Mouse (Mus musculus) forebrain, embryonic 15.5 days (tissue): ENCODE measurements around the gene Phlda1. TPM values are rescaled to one million over a fixed set of nuclear protein-coding genes. Genes with fewer than 3 reads are reported as not detected.

ENCODE experiments used
- ATAC-seq: fragments of 200-750 bp; cut with Nextera tagmentation; replicated peaks from 2 replicates; pipeline ENCODE4 v1.8.0; 2017; ENCODE audit warnings: mild to moderate bottlenecking, moderate TSS enrichment, moderate library complexity
- H3K27ac ChIP-seq: fragments of 300-500 bp; sonication (generic); replicated peaks from 2 replicates; pipeline ENCODE4 v1.5.1; 2015; ENCODE audit warnings: mild to moderate bottlenecking, inconsistent platforms
- H3K27me3 ChIP-seq: fragments of 300-500 bp; sonication (generic); 2 replicates; pipeline ENCODE4 v1.6.1; 2015; ENCODE audit warnings: inconsistent platforms
- H3K36me3 ChIP-seq: fragments of 300-500 bp; sonication (generic); 2 replicates; pipeline ENCODE4 v1.6.1; 2015; ENCODE audit warnings: mild to moderate bottlenecking, inconsistent platforms
- H3K4me1 ChIP-seq: fragments of 300-500 bp; sonication (generic); 2 replicates; pipeline ENCODE4 v1.6.1; 2015; ENCODE audit warnings: inconsistent platforms
- H3K4me2 ChIP-seq: fragments of 300-500 bp; sonication (generic); replicated peaks from 2 replicates; pipeline ENCODE4 v1.6.1; 2015; ENCODE audit warnings: mild to moderate bottlenecking, inconsistent platforms
- H3K4me3 ChIP-seq: fragments of 300-500 bp; sonication (generic); 2 replicates; pipeline ENCODE4 v1.5.1; 2015; ENCODE audit warnings: mild to moderate bottlenecking, inconsistent platforms
- H3K9ac ChIP-seq: fragments of 300-500 bp; sonication (generic); replicated peaks from 2 replicates; pipeline ENCODE4 v1.6.1; 2015; ENCODE audit warnings: mild to moderate bottlenecking, inconsistent platforms
- H3K9me3 ChIP-seq: fragments of 300-500 bp; sonication (generic); 2 replicates; pipeline ENCODE4 v1.6.1; 2016; ENCODE audit warnings: inconsistent platforms
- WGBS: fragments of 180-500 bp; shearing (Covaris S2); methylation state at CpG from one replicate; pipeline ENCODE4 v1.1.7; 2015; ENCODE audit warnings: mixed read lengths; 5-methylcytosine and 5-hydroxymethylcytosine counted together
- polyA plus RNA-seq: library from polyadenylated mRNA; unstranded; fragments of >200 nt; fragmentation: Nextera tagmentation; extraction: Ambion mirVana; gene quantifications from 2 replicates; pipeline ENCODE4 v1.2.1, GENCODE M21; 2015

Gene Phlda1
- polyA plus RNA-seq, result 23.3 and 24.3 TPM in 2 replicates

GRCm38 (mm10) chr10:111506101-111506925, at the start of gene Phlda1:
Gene Phlda1, plus strand, starts transcription at chr10:111506286.
- Histone ChIP-seq H3K4me2 (peak within 1 kb of the TSS; percentile 75), H3K9me3 (no peaks in the 10 kb centered on the region), H3K9ac (peak within 1 kb of the TSS; percentile 85), H3K36me3 (no peaks in the 10 kb centered on the region), H3K4me3 (peak within 1 kb of the TSS; percentile 93), H3K27ac (peak within 1 kb of the TSS; percentile 96), H3K4me1 (peaks cover 22% of the 10 kb centered on the region), H3K27me3 (no peaks in the 10 kb centered on the region)
- ATAC-seq, result peak; percentile 92
- under 1% methylated on average over 68 of the region's 94 CpGs for WGBS

DNA sequence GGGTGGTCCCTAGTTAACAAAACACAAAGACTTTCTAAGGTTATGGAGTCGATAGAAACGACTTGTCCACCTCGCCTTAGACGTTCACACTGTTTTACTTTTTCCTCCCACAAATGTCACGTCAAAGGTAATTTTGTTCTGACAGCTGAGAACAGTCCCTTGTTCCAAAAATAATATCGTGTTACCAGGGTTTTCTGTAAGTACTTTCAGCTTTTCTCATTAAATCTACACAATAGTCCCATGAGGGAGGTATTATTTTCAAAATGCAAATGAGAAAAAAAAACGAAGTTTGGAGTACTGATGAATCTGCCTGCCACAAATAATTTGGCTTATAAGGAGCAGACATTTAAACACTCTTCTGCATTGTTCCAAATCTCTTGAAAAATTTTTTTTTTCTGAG, 48.0 kb upstream of the Phlda1 start:
- Histone ChIP-seq H3K9me3 (no peaks in the 10 kb centered on the region), H3K4me1 (no peaks in the 10 kb centered on the region; the same call in 1 of the 2 replicates), H3K27ac (no peak overlapping the region), H3K36me3 (no peaks in the 10 kb centered on the region), H3K27me3 (no peaks in the 10 kb centered on the region), H3K9ac (no peak overlapping the region), H3K4me3 (no peak overlapping the region), H3K4me2 (no peak overlapping the region)
- WGBS, result 32% methylated on average over 7 of the region's 7 CpGs
- ATAC-seq, result no peak

DNA sequence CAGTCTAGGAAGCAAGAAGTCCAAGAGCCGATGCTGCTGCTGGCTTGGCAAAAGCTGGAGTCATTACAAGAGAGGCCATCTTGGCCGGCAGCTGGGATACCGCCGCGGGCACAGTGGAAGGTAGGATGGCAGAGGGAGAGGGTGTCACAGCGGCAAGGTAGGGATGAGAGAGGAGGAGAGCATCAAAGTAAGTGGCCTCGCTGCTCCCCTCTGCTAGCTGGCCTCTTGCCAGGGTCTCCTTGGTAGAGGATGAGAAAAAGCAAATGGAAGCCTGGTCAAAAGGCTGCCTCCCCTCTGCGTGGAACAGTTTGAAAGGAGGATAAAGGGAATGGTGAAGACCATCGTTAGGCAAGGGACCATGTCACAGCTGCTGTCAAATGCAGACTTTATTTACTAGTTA, 47.0 kb upstream of the Phlda1 start:
- 55% methylated on average over 9 of the region's 9 CpGs for WGBS
- H3K4me1 ChIP-seq, result no peaks in the 10 kb centered on the region; the same call in 1 of the 2 replicates
- no peak for ATAC-seq
- no peak overlapping the region for H3K4me2 ChIP-seq
- H3K4me3 ChIP-seq, result no peak overlapping the region
- no peaks in the 10 kb centered on the region for H3K36me3 ChIP-seq
- no peaks in the 10 kb centered on the region for H3K27me3 ChIP-seq
- H3K9ac ChIP-seq, result no peak overlapping the region
- H3K9me3 ChIP-seq, result no peaks in the 10 kb centered on the region
- no peak overlapping the region for H3K27ac ChIP-seq

DNA sequence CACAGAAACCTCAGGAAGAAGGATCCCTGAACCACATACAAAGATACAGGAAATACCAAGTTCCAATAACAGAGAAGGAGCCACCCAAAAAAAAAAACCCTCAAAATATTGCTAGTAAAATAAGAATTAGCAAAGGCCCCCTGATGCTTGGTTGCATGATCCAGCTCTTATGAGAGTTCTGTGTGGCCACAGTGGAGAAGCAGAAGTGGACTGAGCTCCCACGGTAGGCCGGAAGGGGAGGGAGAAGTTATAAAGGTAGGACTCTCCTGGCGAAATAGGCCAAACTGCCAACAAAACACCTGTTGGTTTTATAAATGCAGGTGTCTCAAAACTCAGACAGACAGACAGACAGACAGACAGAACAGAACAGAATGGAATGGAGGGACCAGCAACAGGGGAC, 46.2 kb upstream of the Phlda1 start:
- Histone ChIP-seq H3K27me3 (no peaks in the 10 kb centered on the region), H3K27ac (no peak overlapping the region), H3K9me3 (no peaks in the 10 kb centered on the region), H3K4me3 (no peak overlapping the region), H3K9ac (no peak overlapping the region), H3K4me2 (no peak overlapping the region), H3K36me3 (no peaks in the 10 kb centered on the region), H3K4me1 (no peaks in the 10 kb centered on the region; the same call in 1 of the 2 replicates)
- no peak for ATAC-seq
- 77% methylated on average over 3 of the region's 3 CpGs for WGBS

DNA sequence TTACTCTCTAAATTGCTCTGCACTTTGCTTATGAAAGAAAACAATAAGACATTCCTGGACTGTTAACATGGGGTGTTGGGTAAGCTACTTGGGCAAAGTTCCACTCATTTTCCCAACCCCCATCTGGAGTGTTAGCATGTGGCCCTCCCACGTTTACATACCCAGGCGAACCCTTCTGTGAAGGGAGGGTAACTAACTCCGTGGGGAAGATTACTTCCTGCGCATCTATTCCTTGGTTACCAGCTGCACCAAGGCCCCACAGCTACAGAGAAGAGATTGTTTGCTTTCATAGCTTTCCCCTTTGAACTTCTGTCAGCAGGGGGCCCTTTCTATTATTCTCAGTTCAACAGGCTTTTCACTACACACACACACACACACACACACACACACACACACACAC, 45.7 kb upstream of the Phlda1 start:
- Histone ChIP-seq H3K4me1 (no peaks in the 10 kb centered on the region; the same call in 1 of the 2 replicates), H3K9ac (no peak overlapping the region), H3K36me3 (no peaks in the 10 kb centered on the region), H3K9me3 (no peaks in the 10 kb centered on the region), H3K4me2 (no peak overlapping the region), H3K4me3 (no peak overlapping the region), H3K27ac (no peak overlapping the region), H3K27me3 (no peaks in the 10 kb centered on the region)
- 3% methylated on average over 4 of the region's 4 CpGs for WGBS
- ATAC-seq, result no peak

DNA sequence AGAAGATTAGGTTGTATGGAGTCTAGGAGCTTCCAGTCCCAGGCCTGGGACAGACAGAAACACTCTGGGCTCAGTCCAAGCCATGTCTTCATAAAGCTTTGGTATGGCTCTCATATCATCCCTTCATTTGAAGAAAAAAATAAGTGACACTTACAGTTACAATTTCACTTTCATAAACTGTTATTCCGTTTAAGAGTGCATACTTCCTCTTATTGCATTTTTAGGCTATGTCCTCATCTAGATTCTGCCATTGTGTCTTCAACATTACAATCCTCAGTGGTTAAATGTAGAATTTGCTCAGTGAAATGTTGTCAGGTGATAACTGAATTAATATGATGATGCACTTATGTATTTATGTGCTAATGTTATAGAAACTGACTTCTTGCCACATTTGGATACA, 41.3 kb upstream of the Phlda1 start:
- Histone ChIP-seq H3K4me1 (no peaks in the 10 kb centered on the region), H3K27ac (no peak overlapping the region), H3K9ac (no peak overlapping the region), H3K4me3 (no peak overlapping the region), H3K27me3 (no peaks in the 10 kb centered on the region), H3K36me3 (no peaks in the 10 kb centered on the region), H3K4me2 (no peak overlapping the region), H3K9me3 (no peaks in the 10 kb centered on the region)
- WGBS, result 88% methylated on average over 1 of the region's 1 CpGs
- ATAC-seq, result no peak

DNA sequence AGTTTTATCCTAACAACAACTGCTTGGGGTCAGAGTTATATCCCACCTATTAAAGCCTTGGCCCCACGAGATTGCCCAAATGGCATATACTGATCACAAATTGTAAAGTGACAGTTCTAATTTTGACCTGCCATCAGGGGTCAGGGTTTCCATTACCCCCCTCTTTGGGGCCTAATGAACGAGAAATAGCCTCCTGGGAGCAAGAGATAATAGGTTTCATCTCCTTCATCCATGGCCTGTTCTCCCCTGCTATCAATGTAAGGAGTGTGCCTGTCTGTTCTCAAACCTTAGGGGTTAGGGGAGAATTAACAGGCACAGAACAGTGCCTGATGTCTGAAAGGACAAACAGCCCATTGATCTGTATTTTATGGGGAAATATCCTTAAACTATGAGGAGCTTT, 40.7 kb upstream of the Phlda1 start:
- H3K9ac ChIP-seq, result no peak overlapping the region

DNA sequence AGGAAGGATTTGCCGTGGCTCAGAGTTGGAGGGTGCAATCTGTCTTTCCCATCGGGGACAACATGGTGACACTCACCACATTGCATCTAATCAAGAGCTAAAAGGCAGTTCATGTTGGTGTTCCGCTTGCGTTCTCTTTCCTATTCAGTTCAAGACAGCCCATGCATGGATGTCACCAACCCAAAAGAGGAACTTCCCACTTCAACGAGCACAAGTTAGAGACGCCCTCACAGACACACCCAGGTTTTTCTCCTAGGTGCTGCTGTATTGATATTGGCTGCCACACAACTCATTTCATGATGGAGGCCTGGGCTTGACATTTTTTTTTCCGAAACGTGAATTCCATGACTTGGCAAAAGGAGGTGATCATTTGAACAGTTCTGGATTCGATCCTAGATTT, 34.9 kb upstream of the Phlda1 start:
- Histone ChIP-seq H3K27me3 (no peaks in the 10 kb centered on the region), H3K27ac (no peak overlapping the region), H3K36me3 (no peaks in the 10 kb centered on the region), H3K4me2 (no peak overlapping the region), H3K9me3 (no peaks in the 10 kb centered on the region), H3K9ac (no peak overlapping the region), H3K4me1 (peaks cover 31% of the 10 kb centered on the region), H3K4me3 (no peak overlapping the region)
- WGBS, result 87% methylated on average over 9 of the region's 9 CpGs
- ATAC-seq, result no peak

More for the DNA sequence above, 40.7 kb upstream of the Phlda1 start:
- no peak overlapping the region for H3K27ac ChIP-seq
- no peaks in the 10 kb centered on the region for H3K36me3 ChIP-seq
- H3K9me3 ChIP-seq, result no peaks in the 10 kb centered on the region
- no peaks in the 10 kb centered on the region for H3K4me1 ChIP-seq
- no peak for ATAC-seq
- H3K4me3 ChIP-seq, result no peak overlapping the region
- 52% methylated on average over 2 of the region's 2 CpGs for WGBS
- no peaks in the 10 kb centered on the region for H3K27me3 ChIP-seq
- H3K4me2 ChIP-seq, result no peak overlapping the region

DNA sequence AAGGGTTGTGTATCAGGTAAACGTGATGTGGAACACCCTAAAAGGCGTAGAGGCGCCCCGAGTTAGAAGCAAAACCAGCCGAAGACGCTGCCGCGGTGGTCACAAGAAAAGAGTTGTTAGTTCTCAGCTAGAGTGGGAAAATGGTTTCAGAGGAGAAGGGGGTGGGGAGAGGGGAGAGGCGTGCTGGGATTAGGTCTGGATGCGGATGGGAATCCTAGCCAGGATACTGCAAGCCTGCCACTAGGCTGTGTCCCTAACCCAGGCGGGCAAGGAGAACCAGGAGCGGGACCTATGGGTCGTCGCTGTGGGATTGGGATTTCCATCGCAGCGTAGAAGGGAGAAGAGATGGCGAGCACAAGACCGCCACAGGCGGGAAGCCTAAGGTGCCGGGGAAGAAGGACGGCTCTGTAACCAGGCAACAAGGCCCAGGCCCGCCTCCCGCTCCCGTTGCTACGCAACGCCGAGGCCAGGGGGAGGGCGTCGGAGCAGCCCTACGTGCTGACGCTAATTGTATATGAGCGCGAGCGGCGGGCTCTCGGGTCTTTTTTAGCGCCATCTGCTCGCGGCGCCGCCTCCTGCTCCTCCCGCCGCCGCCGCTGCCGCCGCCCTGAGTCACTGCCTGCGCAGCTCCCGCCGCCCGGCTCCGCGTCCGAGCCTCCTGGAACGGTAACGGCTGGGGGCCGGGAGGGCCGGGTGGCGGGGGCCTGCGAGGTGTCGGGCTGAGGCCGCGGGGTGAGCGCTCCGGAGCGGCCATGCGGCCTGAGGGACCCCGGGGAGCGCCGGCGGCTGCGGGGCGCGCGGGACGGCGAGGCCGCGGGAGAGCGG, 33.2 kb upstream of the Phlda1 start, which contains the start of gene Nap1l1:
TSS of gene Nap1l1 (plus strand) at position 538 of the 825 bp plus-strand sequence.
- Histone ChIP-seq H3K4me2 (peak within 1 kb of the TSS; percentile 61), H3K4me1 (peaks cover 46% of the 10 kb centered on the region), H3K4me3 (peak within 1 kb of the TSS; percentile 94), H3K36me3 (no peaks in the 10 kb centered on the region), H3K9me3 (no peaks in the 10 kb centered on the region), H3K27me3 (no peaks in the 10 kb centered on the region), H3K9ac (peak within 1 kb of the TSS; percentile 94), H3K27ac (peak within 1 kb of the TSS; percentile 99)
- WGBS, result under 1% methylated on average over 75 of the region's 80 CpGs
- peak; percentile 100 for ATAC-seq

GRCm38 (mm10) chr10:111473511-111474371, 32.3 kb upstream of the Phlda1 start:
- Histone ChIP-seq H3K4me3 (peak overlapping the region; percentile 94), H3K9ac (peak overlapping the region; percentile 94), H3K4me1 (peaks cover 47% of the 10 kb centered on the region), H3K4me2 (peak overlapping the region; percentile 61), H3K9me3 (no peaks in the 10 kb centered on the region), H3K27ac (peak overlapping the region; percentile 99), H3K36me3 (no peaks in the 10 kb centered on the region), H3K27me3 (no peaks in the 10 kb centered on the region)
- under 1% methylated on average over 53 of the region's 58 CpGs for WGBS
- ATAC-seq, result peak; percentile 69

DNA sequence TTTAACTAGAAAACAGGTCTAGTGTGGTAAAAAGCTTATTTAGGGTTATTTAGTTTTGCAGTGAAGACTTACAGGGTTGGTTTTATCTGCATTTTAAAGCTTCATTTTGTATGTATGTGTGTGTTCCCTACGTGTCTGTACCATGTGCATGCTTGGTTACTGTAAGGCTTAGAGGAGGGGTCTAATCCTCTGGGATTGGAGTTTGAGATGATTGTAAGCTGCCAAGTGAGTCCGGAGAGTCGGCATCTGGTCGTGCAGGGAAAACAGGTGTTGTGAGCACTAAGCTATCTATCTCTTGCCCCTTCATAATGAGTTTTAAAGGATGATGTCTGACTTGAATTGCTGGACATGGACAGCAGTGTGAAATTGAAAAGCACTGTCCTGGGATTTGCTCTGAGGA, 29.8 kb upstream of the Phlda1 start:
- 29% methylated on average over 4 of the region's 4 CpGs for WGBS
- no peak for ATAC-seq
- Histone ChIP-seq H3K9me3 (no peaks in the 10 kb centered on the region), H3K4me1 (peaks cover 55% of the 10 kb centered on the region), H3K36me3 (no peaks in the 10 kb centered on the region), H3K4me3 (no peak overlapping the region), H3K27ac (no peak overlapping the region), H3K4me2 (peak overlapping the region; percentile 29), H3K9ac (no peak overlapping the region), H3K27me3 (no peaks in the 10 kb centered on the region)
